Mouse (Mus musculus): ENCODE measurements around the gene 2010111I01Rik. TPM values are rescaled to one million over a fixed set of nuclear protein-coding genes. Genes with fewer than 3 reads are reported as not detected.

2010111I01Rik gene
- polyA plus RNA-seq, 1 experiment from 2014 or later: 23.5 TPM

DNA sequence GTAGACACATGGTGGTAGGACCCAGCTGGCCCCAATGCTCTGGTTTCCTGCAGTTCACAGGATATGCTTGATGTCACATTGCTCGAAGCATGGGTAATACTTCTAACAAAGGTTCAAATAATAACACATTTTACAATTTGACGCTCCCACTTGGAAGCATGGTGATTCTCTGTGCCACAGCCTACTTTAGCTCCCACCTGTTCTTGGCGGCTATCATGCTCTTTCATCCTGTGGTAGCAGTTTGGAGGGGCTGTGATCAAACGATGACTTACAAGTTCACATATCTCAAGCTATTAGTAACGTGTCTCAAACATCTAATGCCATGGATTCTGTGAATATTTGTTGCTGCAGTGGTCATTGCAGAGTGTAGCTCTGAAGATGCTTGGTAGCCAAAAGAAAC is 312.6 kb downstream of the 2010111I01Rik start:
- DNase-seq (ENCODE audit: low spot score) (no peak), ATAC-seq (no peak)
- Histone ChIP-seq H3K27me3 (replicated peaks; ENCODE audit: control insufficient read depth, insufficient read depth, low read length) (no peaks in the 10 kb centered on the region), H3K9ac (ENCODE audit: low read length) (no peak overlapping the region), H3K4me1 (ENCODE audit: control insufficient read depth, insufficient read depth, low read length) (peaks cover 18% of the 10 kb centered on the region), H3K27ac (ENCODE audit: low read depth, low read length) (no peak overlapping the region), H3K36me3 (ENCODE audit: control insufficient read depth, insufficient read depth, low read length) (no peaks in the 10 kb centered on the region; the same call in 1 of the 2 replicates), H3K4me3 (ENCODE audit: low read depth, low read length) (no peak overlapping the region), H3K4me2 (ENCODE audit: low read length) (no peak overlapping the region), H3K9me3 (replicated peaks; ENCODE audit: control insufficient read depth, low read length) (no peaks in the 10 kb centered on the region)
- 81% methylated on average over 5 of the region's 5 CpGs for WGBS

DNA sequence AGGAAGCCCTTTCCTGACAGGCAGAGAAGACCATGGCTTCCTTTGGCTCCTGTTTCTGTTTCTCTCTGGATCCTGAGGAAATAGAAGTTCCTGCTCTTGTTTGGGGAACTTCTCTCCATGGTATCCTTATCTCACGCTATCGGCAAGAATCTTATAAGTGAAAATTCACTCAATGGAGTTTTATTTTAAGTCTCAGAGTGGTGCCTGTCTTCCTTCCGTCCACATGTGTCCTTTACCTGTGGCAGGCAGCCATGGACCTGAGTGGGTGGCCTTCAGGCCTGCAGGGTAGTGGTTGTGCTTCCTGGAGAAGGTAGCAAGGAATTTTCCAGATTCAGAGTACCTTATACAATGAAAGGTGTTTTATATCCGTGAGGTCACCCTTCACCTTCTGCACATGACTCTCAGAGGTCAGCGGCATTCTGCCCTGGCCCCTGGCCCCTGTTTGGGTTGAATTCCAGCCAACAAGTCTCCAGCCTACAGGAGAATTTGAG is 313.5 kb downstream of the 2010111I01Rik start:
- no peak overlapping the region for H3K4me3 ChIP-seq (ENCODE audit: low read depth, low read length)
- no peak overlapping the region for H3K9ac ChIP-seq (ENCODE audit: low read length)
- H3K36me3 ChIP-seq (ENCODE audit: control insufficient read depth, insufficient read depth, low read length): no peaks in the 10 kb centered on the region; the same call in 1 of the 2 replicates
- no peak overlapping the region for H3K4me2 ChIP-seq (ENCODE audit: low read length)
- WGBS: 70% methylated on average over 5 of the region's 5 CpGs
- H3K27me3 ChIP-seq (replicated peaks; ENCODE audit: control insufficient read depth, insufficient read depth, low read length): no peaks in the 10 kb centered on the region
- DNase-seq (ENCODE audit: low spot score) (no peak), ATAC-seq (peak; percentile 10; the same call in 1 of the 2 replicates)
- no peak overlapping the region for H3K27ac ChIP-seq (ENCODE audit: low read depth, low read length)
- H3K4me1 ChIP-seq (ENCODE audit: control insufficient read depth, insufficient read depth, low read length): peaks cover 17% of the 10 kb centered on the region
- H3K9me3 ChIP-seq (replicated peaks; ENCODE audit: control insufficient read depth, low read length): no peaks in the 10 kb centered on the region

DNA sequence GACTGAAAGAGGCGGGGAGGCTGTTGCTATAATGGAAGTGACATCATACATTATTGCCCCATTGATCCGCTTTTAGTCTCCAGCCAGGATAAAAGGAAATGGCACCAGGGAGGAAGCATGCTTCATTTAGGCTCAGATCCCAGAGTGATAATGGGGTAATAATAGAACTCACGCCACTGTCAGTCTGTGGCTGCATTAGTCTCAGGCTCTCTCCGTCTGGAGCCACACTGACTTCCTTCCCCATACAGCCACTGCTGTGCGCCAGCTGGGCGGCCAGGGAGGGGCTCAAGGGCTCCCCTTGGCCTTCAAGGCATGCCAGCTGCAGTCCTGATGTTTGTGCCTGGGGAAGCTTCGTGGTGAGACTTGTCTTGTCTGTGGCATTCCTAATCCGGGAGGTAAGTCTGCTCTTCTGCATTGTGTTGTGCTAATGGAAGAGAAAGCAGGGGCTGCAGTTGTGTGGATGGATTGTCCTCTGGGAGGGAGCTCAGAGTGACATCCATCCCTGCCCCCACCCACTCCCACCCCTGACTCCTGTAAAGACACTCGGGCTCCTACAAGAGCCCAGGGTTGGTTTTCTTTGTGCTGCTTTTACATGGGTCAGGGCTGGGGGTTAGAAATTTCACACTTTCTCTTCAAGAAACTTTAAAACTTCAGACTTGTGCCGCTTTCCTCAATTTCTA is 314.2 kb downstream of the 2010111I01Rik start:
- no peaks in the 10 kb centered on the region for H3K9me3 ChIP-seq (replicated peaks; ENCODE audit: control insufficient read depth, low read length)
- H3K4me1 ChIP-seq (ENCODE audit: control insufficient read depth, insufficient read depth, low read length): peaks cover 14% of the 10 kb centered on the region
- DNase-seq (ENCODE audit: low spot score) (peak; percentile 48), ATAC-seq (peak; percentile 76)
- H3K27ac ChIP-seq (ENCODE audit: low read depth, low read length): no peak overlapping the region; the same call in 1 of the 2 replicates
- peak overlapping the region; percentile 10; the same call in 1 of the 2 replicates for H3K4me2 ChIP-seq (ENCODE audit: low read length)
- WGBS: 12% methylated on average over 10 of the region's 10 CpGs
- H3K9ac ChIP-seq (ENCODE audit: low read length): peak overlapping the region; percentile 29; the same call in 1 of the 2 replicates
- H3K4me3 ChIP-seq (ENCODE audit: low read depth, low read length): no peak overlapping the region
- no peaks in the 10 kb centered on the region for H3K27me3 ChIP-seq (replicated peaks; ENCODE audit: control insufficient read depth, insufficient read depth, low read length)
- H3K36me3 ChIP-seq (ENCODE audit: control insufficient read depth, insufficient read depth, low read length): no peaks in the 10 kb centered on the region; the same call in 1 of the 2 replicates

DNA sequence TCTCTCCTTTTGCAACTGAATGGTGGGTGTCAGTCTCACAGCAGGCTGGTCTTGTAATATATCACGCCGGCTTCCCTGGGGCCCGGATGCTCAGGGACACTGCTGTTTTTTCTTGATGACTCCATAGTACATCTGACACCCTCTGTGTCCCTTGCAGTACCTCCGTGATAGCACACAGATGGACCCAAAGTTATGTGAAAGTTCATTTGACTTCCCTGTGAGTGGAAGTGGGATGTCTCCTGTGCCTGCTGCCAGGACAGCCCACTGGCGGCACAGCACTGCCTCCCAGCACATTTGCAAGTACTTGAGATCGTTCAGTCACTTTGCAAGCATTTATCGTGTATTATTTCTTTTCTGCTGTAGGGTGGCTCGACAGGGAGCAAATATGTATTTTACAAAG is 315.1 kb downstream of the 2010111I01Rik start:
- no peak overlapping the region for H3K4me2 ChIP-seq (ENCODE audit: low read length)
- no peaks in the 10 kb centered on the region for H3K27me3 ChIP-seq (replicated peaks; ENCODE audit: control insufficient read depth, insufficient read depth, low read length)
- DNase-seq (ENCODE audit: low spot score) (no peak), ATAC-seq (no peak)
- H3K9ac ChIP-seq (ENCODE audit: low read length): no peak overlapping the region
- no peaks in the 10 kb centered on the region for H3K9me3 ChIP-seq (replicated peaks; ENCODE audit: control insufficient read depth, low read length)
- peaks cover 11% of the 10 kb centered on the region; the same call in 1 of the 2 replicates for H3K4me1 ChIP-seq (ENCODE audit: control insufficient read depth, insufficient read depth, low read length)
- H3K4me3 ChIP-seq (ENCODE audit: low read depth, low read length): no peak overlapping the region
- H3K36me3 ChIP-seq (ENCODE audit: control insufficient read depth, insufficient read depth, low read length): no peaks in the 10 kb centered on the region; the same call in 1 of the 2 replicates
- 70% methylated on average over 8 of the region's 8 CpGs for WGBS
- H3K27ac ChIP-seq (ENCODE audit: low read depth, low read length): no peak overlapping the region

DNA sequence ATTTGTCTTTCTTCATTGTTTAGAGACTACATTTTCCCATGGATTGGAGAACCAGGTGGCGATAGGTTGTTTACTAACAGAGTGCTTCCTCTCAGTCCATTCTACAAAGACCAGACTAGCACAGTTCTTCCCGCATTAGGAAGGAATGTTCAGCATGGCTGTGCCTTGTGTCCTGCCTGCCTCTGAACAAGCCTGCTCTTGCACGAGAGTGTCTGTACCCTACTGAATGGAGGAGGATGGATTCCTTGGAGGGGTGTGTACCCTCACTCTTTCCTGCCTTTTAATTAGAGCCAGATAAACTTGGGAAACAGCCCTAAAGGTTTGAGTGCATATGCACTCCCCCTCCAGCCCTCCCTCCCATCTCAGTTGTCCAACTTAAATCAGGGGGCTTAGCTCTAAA is 315.7 kb downstream of the 2010111I01Rik start:
- 43% methylated on average over 3 of the region's 3 CpGs for WGBS
- Histone ChIP-seq H3K4me3 (ENCODE audit: low read depth, low read length) (no peak overlapping the region), H3K9ac (ENCODE audit: low read length) (no peak overlapping the region), H3K27me3 (replicated peaks; ENCODE audit: control insufficient read depth, insufficient read depth, low read length) (no peaks in the 10 kb centered on the region), H3K27ac (ENCODE audit: low read depth, low read length) (no peak overlapping the region), H3K4me1 (ENCODE audit: control insufficient read depth, insufficient read depth, low read length) (peaks cover 11% of the 10 kb centered on the region; the same call in 1 of the 2 replicates), H3K9me3 (replicated peaks; ENCODE audit: control insufficient read depth, low read length) (no peaks in the 10 kb centered on the region), H3K4me2 (ENCODE audit: low read length) (no peak overlapping the region), H3K36me3 (ENCODE audit: control insufficient read depth, insufficient read depth, low read length) (no peaks in the 10 kb centered on the region; the same call in 1 of the 2 replicates)
- DNase-seq (ENCODE audit: low spot score) (no peak), ATAC-seq (no peak)

DNA sequence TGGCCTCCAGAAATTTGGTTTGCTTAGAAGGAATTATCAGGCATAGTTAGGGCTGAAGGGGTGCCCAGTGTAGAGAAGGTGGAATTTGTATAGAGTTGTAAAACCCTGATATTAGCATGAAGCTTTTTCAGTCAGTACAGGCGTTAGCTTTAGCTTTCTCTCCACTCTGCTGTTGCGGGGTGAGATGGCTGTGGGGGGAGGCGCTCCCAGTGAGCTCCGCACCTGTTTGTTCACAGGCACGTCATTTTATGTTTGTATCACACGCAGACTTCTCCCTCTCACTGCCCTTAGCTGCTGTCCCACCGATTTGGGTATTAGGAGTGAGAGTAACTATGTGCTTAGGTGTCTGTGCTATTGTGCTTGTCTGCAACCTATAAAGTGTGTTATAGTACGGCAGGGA is 316.5 kb downstream of the 2010111I01Rik start:
- no peak overlapping the region for H3K4me3 ChIP-seq (ENCODE audit: low read depth, low read length)
- H3K4me1 ChIP-seq (ENCODE audit: control insufficient read depth, insufficient read depth, low read length): peaks cover 11% of the 10 kb centered on the region; the same call in 1 of the 2 replicates
- no peaks in the 10 kb centered on the region for H3K27me3 ChIP-seq (replicated peaks; ENCODE audit: control insufficient read depth, insufficient read depth, low read length)
- H3K9ac ChIP-seq (ENCODE audit: low read length): no peak overlapping the region
- no peak for ATAC-seq
- no peaks in the 10 kb centered on the region for H3K9me3 ChIP-seq (replicated peaks; ENCODE audit: control insufficient read depth, low read length)
- no peak overlapping the region for H3K4me2 ChIP-seq (ENCODE audit: low read length)
- no peaks in the 10 kb centered on the region; the same call in 1 of the 2 replicates for H3K36me3 ChIP-seq (ENCODE audit: control insufficient read depth, insufficient read depth, low read length)
- no peak for DNase-seq (ENCODE audit: low spot score)
- 81% methylated on average over 8 of the region's 8 CpGs for WGBS
- no peak overlapping the region for H3K27ac ChIP-seq (ENCODE audit: low read depth, low read length)

DNA sequence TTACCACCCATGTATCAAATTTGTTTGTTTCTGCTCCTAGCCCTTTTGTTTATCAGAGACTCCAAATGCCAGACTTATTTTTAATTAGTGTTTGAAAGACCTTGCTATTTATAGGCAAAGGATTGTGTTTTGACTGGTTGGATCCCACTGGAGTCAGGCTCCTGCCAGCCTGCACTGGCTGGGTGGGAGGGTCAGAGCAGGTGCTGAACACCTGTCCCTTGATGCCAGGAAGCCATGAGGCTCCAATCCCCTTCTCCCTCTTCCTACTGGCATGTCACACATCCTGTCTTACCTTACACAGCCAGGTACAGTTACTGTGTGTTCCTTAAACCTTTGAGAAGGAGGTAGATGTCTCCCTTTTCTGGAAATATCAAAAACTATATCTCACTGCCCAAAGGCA is 318.5 kb downstream of the 2010111I01Rik start:
- H3K36me3 ChIP-seq (ENCODE audit: control insufficient read depth, insufficient read depth, low read length): peaks cover 6% of the 10 kb centered on the region; the same call in 1 of the 2 replicates
- no peaks in the 10 kb centered on the region for H3K9me3 ChIP-seq (replicated peaks; ENCODE audit: control insufficient read depth, low read length)
- no peak overlapping the region for H3K27ac ChIP-seq (ENCODE audit: low read depth, low read length)
- H3K4me2 ChIP-seq (ENCODE audit: low read length): no peak overlapping the region
- peaks cover 13% of the 10 kb centered on the region; the same call in 1 of the 2 replicates for H3K4me1 ChIP-seq (ENCODE audit: control insufficient read depth, insufficient read depth, low read length)
- H3K9ac ChIP-seq (ENCODE audit: low read length): no peak overlapping the region
- no peak for ATAC-seq
- DNase-seq (ENCODE audit: low spot score): no peak
- H3K4me3 ChIP-seq (ENCODE audit: low read depth, low read length): no peak overlapping the region
- H3K27me3 ChIP-seq (replicated peaks; ENCODE audit: control insufficient read depth, insufficient read depth, low read length): no peaks in the 10 kb centered on the region

DNA sequence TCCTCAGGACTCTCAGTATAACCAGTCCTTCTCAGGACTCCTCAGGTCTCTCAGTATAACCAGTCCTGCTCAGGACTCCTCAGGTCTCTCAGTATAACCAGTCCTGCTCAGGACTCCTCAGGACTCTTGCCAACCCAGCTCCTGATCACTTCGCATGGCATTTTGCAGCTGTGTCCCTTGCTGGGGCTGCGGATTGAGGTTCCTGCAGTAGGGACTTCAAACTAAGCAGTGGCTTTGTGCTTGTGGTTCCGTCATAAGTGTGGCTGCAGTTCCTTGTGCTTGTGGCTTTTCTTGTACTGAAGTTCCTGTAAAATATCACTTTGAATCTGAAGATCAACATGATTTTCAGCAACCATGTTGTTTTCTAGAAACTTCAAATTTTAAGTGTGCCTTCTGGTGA is 320.1 kb downstream of the 2010111I01Rik start:
- peaks cover 8% of the 10 kb centered on the region; the same call in 1 of the 2 replicates for H3K36me3 ChIP-seq (ENCODE audit: control insufficient read depth, insufficient read depth, low read length)
- WGBS: 90% methylated on average over 3 of the region's 3 CpGs
- no peak overlapping the region for H3K4me3 ChIP-seq (ENCODE audit: low read depth, low read length)
- H3K27ac ChIP-seq (ENCODE audit: low read depth, low read length): no peak overlapping the region
- no peak for ATAC-seq
- no peak overlapping the region for H3K9ac ChIP-seq (ENCODE audit: low read length)
- H3K4me1 ChIP-seq (ENCODE audit: control insufficient read depth, insufficient read depth, low read length): 0 out of 2 replicates have a peak, but pooled peaks cover 2% of the 10 kb centered on the region
- no peaks in the 10 kb centered on the region for H3K9me3 ChIP-seq (replicated peaks; ENCODE audit: control insufficient read depth, low read length)
- no peaks in the 10 kb centered on the region for H3K27me3 ChIP-seq (replicated peaks; ENCODE audit: control insufficient read depth, insufficient read depth, low read length)
- H3K4me2 ChIP-seq (ENCODE audit: low read length): no peak overlapping the region
- no peak for DNase-seq (ENCODE audit: low spot score)

Data from forebrain, embryonic 14.5 days (tissue).